Mouse (Mus musculus) stomach, postnatal 0 days (tissue): ENCODE measurements around the gene Loxl4. TPM values are rescaled to one million over a fixed set of nuclear protein-coding genes. Genes with fewer than 3 reads are reported as not detected.

Experiments
- ATAC-seq: fragments of 200-750 bp; cut with Nextera tagmentation; 2 replicates; pipeline ENCODE4 v1.8.0; 2017; ENCODE audit not compliant: low FRiP score, low TSS enrichment
- DNase-seq: peaks from one replicate; pipeline ENCODE4 v3.0.0-alpha.2; 2016; ENCODE audit warnings: low spot score
- H3K27ac ChIP-seq: fragments of 300-500 bp; sonication (generic); replicated peaks from 2 replicates; pipeline ENCODE4 v1.5.1; 2014; ENCODE audit warnings: mild to moderate bottlenecking, control low read depth
- H3K27me3 ChIP-seq: fragments of 300-500 bp; sonication (generic); 2 replicates; pipeline ENCODE4 v1.6.1; 2014; ENCODE audit warnings: low read length; ENCODE audit not compliant: control insufficient read depth, insufficient read depth
- H3K36me3 ChIP-seq: fragments of 300-500 bp; sonication (generic); 2 replicates; pipeline ENCODE4 v1.6.1; 2014; ENCODE audit warnings: low read length, mixed read lengths; ENCODE audit not compliant: control insufficient read depth, insufficient read depth
- H3K4me1 ChIP-seq: fragments of 300-500 bp; sonication (generic); replicated peaks from 2 replicates; pipeline ENCODE4 v1.6.1; 2014; ENCODE audit warnings: antibody characterized with exemption; ENCODE audit not compliant: control insufficient read depth, insufficient read depth
- H3K4me2 ChIP-seq: fragments of 300-500 bp; sonication (generic); replicated peaks from 2 replicates; pipeline ENCODE4 v1.6.1; 2014; ENCODE audit warnings: low read depth, mild to moderate bottlenecking, control low read depth, moderate library complexity
- H3K4me3 ChIP-seq: fragments of 300-500 bp; sonication (generic); 2 replicates; pipeline ENCODE4 v1.5.1; 2014; ENCODE audit warnings: low read depth, low read length, control low read depth
- H3K9ac ChIP-seq: fragments of 300-500 bp; sonication (generic); 2 replicates; pipeline ENCODE4 v1.6.1; 2014; ENCODE audit warnings: mild to moderate bottlenecking, low read length, control low read depth, mixed read lengths
- H3K9me3 ChIP-seq: fragments of 300-500 bp; sonication (generic); 2 replicates; pipeline ENCODE4 v1.6.1; 2016; ENCODE audit warnings: low read length; ENCODE audit not compliant: control insufficient read depth
- CTCF ChIP-seq: IDR thresholded peaks from 2 replicates; pipeline ENCODE4 v1.5.1; 2016; ENCODE audit warnings: antibody characterized with exemption, low read depth, mild to moderate bottlenecking, moderate library complexity
- EP300 ChIP-seq: optimal IDR thresholded peaks from 2 replicates; pipeline ENCODE3; 2016; ENCODE audit warnings: antibody characterized with exemption
- WGBS: fragments of 180-500 bp; shearing (Covaris S2); extraction: QIAGEN DNeasy Blood & Tissue Kit; methylation state at CpG from one replicate; pipeline ENCODE4 v1.1.7; 2014; 5-methylcytosine and 5-hydroxymethylcytosine counted together
- polyA plus RNA-seq: library from polyadenylated mRNA; unstranded; fragments of >200 nt; fragmentation: Nextera tagmentation; extraction: Ambion mirVana; gene quantifications from 2 replicates; pipeline ENCODE4 v1.2.1, GENCODE M21; 2015

Gene Loxl4
- polyA plus RNA-seq, 1 experiment from 2014 or later: 3.1 TPM

- Histone ChIP-seq H3K36me3 (no peaks in the 10 kb centered on the region), H3K4me3 (no peak overlapping the region), H3K4me1 (peaks cover 4% of the 10 kb centered on the region; the same call in 1 of the 2 replicates), H3K27ac (no peak overlapping the region), H3K9me3 (no peaks in the 10 kb centered on the region), H3K9ac (no peak overlapping the region), H3K4me2 (no peak overlapping the region), H3K27me3 (no peaks in the 10 kb centered on the region)
- 86% methylated on average over 6 of the region's 6 CpGs for WGBS
- TF ChIP-seq CTCF (no peak), EP300 (no peak)
- peak; percentile 12 for DNase-seq
- ATAC-seq: no peak
These were observed 15.5 kb upstream of the Loxl4 start for GRCm38 (mm10) chr19:42628068-42628467.

DNA sequence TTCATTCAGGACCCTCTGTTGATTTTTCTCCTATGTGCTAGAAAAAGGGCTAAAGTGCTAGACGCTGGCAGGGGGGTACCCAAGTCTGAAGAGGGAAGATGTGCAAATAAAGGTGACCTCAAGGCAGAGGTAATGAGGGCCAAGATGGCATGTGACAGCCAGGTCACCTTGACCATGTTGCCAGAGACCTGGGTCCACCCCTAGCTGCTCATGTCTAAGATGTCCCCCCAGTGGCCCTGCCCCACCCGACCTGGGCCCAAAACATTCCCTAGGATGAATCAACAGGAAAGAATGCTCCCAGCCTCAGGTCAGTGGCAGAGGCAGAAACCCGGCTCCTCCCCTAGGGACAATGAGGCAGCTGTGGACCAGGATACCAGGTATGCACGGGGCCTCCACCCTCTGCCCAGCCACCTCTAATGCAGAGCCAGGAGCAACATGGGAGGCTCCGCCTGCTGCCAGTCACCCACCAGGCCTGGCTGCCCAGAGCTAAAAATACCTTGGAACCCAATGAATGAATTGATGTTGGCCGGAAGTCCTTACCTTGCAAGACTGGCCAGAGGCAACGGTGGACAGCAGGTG, 1.1 kb upstream of the Loxl4 start:
- Histone ChIP-seq H3K27me3 (no peaks in the 10 kb centered on the region; the same call in 1 of the 2 replicates), H3K9ac (no peak overlapping the region), H3K36me3 (no peaks in the 10 kb centered on the region), H3K27ac (no peak overlapping the region), H3K9me3 (no peaks in the 10 kb centered on the region), H3K4me3 (no peak overlapping the region), H3K4me2 (no peak overlapping the region), H3K4me1 (no peaks in the 10 kb centered on the region)
- TF ChIP-seq EP300 (no peak), CTCF (no peak)
- 54% methylated on average over 7 of the region's 7 CpGs for WGBS
- ATAC-seq (no peak), DNase-seq (no peak)

- H3K9ac ChIP-seq: peak overlapping the region; percentile 60
- no peak for DNase-seq
These were observed 503 bp upstream of the Loxl4 start for GRCm38 (mm10) chr19:42613116-42613515.

GRCm38 (mm10) chr19:42611746-42612145, 867 bp downstream of the Loxl4 start:
- no peaks in the 10 kb centered on the region; the same call in 1 of the 2 replicates for H3K27me3 ChIP-seq
- 76% methylated on average over 3 of the region's 4 CpGs for WGBS
- H3K9ac ChIP-seq: no peak overlapping the region
- no peaks in the 10 kb centered on the region for H3K9me3 ChIP-seq
- H3K4me2 ChIP-seq: peak overlapping the region; percentile 71; the same call in 1 of the 2 replicates
- no peak for DNase-seq
- H3K4me1 ChIP-seq: no peaks in the 10 kb centered on the region
- no peak overlapping the region for H3K4me3 ChIP-seq
- H3K27ac ChIP-seq: no peak overlapping the region
- H3K36me3 ChIP-seq: no peaks in the 10 kb centered on the region
- TF ChIP-seq CTCF (no peak), EP300 (no peak)
- ATAC-seq: no peak

More at GRCm38 (mm10) chr19:42613116-42613515, 503 bp upstream of the Loxl4 start:
- Histone ChIP-seq H3K36me3 (no peaks in the 10 kb centered on the region), H3K9me3 (no peaks in the 10 kb centered on the region), H3K4me2 (peak overlapping the region; percentile 71), H3K27me3 (no peaks in the 10 kb centered on the region; the same call in 1 of the 2 replicates), H3K4me3 (peak overlapping the region; percentile 49), H3K4me1 (no peaks in the 10 kb centered on the region), H3K27ac (peak overlapping the region; percentile 35)
- 15% methylated on average over 7 of the region's 7 CpGs for WGBS
- ATAC-seq: no peak
- no peak for TF ChIP-seq EP300
- TF ChIP-seq CTCF: no peak

GRCm38 (mm10) chr19:42609716-42610115, 2.9 kb downstream of the Loxl4 start:
- no peak overlapping the region for H3K27ac ChIP-seq
- H3K36me3 ChIP-seq: no peaks in the 10 kb centered on the region
- H3K9me3 ChIP-seq: no peaks in the 10 kb centered on the region
- no peaks in the 10 kb centered on the region; the same call in 1 of the 2 replicates for H3K27me3 ChIP-seq
- TF ChIP-seq EP300 (no peak), CTCF (no peak)
- DNase-seq: no peak
- H3K4me1 ChIP-seq: no peaks in the 10 kb centered on the region
- 78% methylated on average over 3 of the region's 3 CpGs for WGBS
- H3K4me2 ChIP-seq: no peak overlapping the region
- ATAC-seq: no peak
- no peak overlapping the region for H3K4me3 ChIP-seq
- no peak overlapping the region for H3K9ac ChIP-seq

- Histone ChIP-seq H3K4me3 (no peak overlapping the region), H3K9ac (no peak overlapping the region), H3K4me1 (no peaks in the 10 kb centered on the region), H3K9me3 (no peaks in the 10 kb centered on the region), H3K36me3 (no peaks in the 10 kb centered on the region), H3K4me2 (no peak overlapping the region), H3K27ac (no peak overlapping the region), H3K27me3 (no peaks in the 10 kb centered on the region)
- WGBS: 93% methylated on average over 5 of the region's 5 CpGs
- ATAC-seq: no peak
- no peak for DNase-seq
- TF ChIP-seq EP300 (no peak), CTCF (no peak)
These were observed 4.5 kb downstream of the Loxl4 start for GRCm38 (mm10) chr19:42608082-42608481.
